Mouse (Mus musculus) frontal cortex, postnatal 10 days (tissue): Measurements from ENCODE around the gene Gak.

ENCODE experiments used
- DNase-seq, 2 experiments: peaks; one replicate each; pipeline ENCODE4 v3.0.0; 2022; ENCODE audit warnings: low spot score in 2 of 2, mixed read lengths in 1 of 2

Gak gene

DNA sequence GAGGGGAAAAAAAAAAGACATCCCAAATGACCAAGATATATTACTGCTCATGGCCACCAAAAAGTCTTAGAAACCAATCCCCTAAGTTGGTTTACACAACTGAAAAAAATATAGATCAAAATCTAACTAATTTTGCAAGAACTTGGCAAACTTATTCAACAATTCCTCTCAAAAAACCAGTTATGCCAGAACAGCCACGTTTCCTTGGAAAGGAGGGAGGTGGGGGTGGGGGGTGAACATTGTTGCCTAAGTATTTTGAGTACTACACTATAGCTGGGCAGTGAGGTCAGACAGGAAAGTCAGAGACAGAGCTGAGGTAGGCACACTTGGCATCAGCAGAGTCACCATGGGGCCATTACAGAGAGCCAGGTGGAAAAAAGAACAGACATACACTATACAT, 29.6 kb downstream of the Gak start:
- DNase-seq: no peak

DNA sequence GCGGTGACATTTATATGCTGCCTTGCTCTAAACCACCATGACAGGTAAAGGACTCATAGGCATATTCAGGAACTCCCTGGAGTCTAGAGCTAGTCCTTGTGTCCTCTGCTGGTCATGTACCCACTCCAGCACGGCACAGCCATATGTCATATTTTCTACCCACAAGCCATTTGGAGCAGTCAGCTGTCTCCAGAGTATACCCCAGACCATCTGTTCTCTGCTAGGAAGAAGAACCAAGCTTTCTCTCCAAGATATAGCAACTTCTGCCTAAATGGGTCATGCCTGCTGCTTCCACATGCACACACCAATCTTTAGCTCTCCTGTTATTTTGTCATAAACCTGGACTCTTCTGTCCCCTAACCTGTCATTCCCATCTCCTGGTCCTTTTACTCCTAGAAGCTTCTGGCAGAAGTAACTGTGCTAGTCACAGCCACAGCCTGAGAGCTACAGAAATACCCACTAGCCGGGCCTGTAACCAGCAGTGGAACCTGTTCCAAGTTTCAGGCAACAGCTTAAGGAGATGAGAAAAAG, 48.1 kb downstream of the Gak start:
- no peak for DNase-seq

DNA sequence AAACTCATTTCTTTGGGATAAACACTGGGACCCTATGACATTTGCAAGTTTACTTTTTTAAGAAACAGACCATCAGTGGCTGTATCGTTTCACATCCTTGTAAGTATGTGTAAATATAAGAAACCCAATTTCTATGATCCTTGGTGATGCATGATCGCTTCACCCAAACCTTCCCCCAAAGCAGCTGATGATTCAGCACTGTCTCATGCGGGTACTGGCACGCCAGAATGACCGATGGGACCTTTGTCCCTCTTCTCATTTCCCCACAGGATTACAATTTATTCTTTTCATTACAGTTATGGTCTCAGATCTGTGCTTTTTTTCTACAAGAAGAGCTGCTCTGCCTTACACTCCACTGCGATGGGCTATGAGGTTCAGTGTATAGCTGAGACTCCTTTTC, 56.5 kb downstream of the Gak start:
- DNase-seq: no peak

DNA sequence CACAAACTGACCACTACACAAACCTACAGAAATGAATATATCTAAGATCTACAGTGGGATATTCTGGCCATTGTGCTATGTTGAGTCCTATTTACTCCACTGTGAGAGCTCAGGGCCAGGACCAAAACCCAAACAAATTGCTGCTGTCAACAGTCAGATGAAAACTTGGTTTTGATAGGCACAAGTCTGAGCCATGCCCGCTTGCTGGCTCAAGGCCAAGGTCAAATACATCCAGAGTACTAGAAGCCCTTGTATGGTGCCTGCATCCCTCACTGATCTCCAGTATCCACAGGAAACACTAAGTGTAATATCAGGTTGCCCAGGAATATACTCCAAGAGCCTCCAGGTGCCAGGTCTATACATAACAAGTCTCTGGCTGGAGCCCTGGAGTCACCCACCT, 58.6 kb downstream of the Gak start:
- no peak for DNase-seq

DNA sequence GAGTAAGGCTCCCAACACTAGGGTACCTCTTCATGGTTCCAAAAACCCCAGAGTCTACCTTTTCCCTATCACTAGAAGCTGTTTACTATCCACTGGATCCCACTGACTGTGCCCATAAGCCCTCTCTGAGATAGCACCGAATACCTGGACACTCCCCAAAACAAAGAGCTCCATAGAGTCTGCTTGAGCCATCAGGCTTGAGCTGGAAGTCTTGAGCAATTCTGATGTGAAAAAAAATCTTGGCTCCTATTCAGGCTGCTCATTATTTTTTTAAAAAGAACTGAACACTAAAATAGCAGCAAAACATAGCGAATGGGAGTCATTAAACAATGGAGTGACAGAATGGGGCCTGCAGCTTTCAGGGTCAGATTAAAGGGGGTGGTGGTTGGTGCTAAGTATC, 62.5 kb downstream of the Gak start:
- no peak for DNase-seq

- DNase-seq: no peak
These were observed 63.0 kb downstream of the Gak start for GRCm38 (mm10) chr5:108566523-108566922.

DNA sequence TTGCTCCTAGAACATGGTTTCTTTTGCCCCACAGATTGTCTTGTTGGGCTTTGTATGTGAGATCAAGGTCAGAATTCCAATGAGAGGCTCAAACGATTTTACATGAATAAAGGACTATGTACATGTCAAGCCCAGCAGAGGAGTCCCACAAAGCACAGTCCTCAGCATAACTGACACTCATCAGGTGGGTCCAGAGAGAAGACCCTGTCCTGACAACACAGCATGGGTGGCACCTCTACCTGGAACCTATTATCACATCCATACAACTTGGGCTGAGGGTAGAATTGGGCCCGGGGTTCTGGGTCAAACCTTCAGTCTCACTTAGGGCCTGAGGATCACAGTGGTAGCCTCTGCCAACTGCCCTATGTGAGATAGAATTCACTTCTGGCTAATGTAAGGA, 64.2 kb downstream of the Gak start:
- no peak for DNase-seq

DNA sequence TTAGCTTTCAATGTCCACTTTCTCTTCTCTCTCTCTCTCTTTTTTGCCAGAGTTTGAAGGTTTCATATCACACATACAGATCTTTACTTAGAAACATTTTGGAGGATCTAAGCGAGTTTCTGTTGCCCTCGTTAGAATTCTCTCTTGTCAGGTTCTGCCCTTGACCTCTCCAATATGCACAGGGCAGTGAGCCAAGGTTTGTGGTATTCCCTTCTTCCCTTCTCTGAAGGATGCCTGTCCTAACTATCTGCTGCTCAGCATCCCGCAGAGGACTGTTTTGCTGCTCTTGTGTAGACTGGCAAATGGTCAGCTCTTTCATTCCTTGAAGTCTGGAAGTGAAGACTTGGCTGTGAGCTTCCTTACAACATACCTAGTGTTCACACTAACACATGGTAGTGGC, 65.2 kb downstream of the Gak start:
- no peak for DNase-seq

GRCm38 (mm10) chr5:108562483-108562882, 67.1 kb downstream of the Gak start:
- DNase-seq: no peak

- DNase-seq: no peak
These were observed 72.6 kb downstream of the Gak start for GRCm38 (mm10) chr5:108556986-108557385.

GRCm38 (mm10) chr5:108554041-108554440, 75.5 kb downstream of the Gak start:
- DNase-seq: no peak

DNA sequence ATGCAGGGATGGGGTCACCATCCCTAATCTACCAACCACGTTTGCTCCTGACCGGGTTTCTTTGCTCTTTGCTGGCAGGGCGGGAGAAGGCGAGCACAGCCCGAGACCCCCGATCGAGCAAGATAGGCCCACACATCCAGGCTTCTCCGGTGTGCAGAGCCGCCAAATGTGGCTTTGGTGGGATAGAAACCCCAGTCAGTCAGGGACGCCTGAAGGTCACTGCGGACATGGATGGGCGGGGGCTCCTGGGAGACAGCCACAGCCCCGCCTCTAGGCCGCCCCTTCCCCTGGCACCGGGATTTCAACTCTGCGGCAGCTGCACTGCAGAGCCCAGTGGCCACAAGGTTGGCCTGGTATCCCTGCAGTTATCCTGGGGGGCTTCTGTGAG, 79.4 kb downstream of the Gak start:
- DNase-seq: no peak

- peak; percentile 44 to 71 for DNase-seq
These were observed 79.9 kb downstream of the Gak start, which contains the start of gene Cplx1 for GRCm38 (mm10) chr5:108549489-108550206. Cplx1 (minus strand) TSS chr5:108550024.

DNA sequence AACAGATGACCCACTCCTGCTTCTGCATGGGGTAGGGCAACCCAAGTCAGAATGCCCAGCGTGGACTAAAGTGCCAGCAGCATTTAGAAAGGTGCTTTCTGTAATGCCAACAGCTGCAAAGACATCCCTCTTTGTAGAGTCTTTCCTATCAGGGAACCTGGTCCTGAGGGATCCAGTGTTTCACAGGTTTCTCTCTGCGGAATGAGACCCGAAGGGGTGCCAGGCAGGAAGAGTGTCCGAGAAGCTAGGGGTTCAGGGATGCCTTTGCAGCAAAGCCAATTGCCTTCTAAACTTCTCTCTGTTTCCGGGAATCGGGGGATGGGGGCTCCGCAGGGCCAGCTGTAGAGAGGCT, 80.4 kb downstream of the Gak start:
- no peak for DNase-seq

DNA sequence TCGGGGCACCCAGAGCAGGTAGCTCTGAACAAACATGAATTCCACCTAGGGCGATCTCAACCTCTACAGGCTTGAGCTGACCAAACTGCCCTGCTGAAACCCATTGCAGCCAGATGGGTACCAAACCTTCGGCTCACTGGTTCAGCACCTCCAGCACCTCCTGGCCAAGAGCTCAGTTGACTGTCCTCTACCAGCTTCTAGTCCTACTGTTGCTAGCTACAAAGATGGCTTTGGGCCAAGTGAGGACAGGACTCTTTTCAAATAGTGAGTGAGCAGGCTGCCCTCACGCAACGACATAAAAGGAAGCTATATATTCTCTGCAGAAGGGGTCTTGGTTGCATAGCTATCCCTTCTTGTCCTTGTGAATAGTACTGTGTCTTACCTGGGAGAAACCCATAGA, 81.9 kb downstream of the Gak start:
- no peak for DNase-seq

GRCm38 (mm10) chr5:108543516-108544291, 85.9 kb downstream of the Gak start:
- DNase-seq: no peak

DNA sequence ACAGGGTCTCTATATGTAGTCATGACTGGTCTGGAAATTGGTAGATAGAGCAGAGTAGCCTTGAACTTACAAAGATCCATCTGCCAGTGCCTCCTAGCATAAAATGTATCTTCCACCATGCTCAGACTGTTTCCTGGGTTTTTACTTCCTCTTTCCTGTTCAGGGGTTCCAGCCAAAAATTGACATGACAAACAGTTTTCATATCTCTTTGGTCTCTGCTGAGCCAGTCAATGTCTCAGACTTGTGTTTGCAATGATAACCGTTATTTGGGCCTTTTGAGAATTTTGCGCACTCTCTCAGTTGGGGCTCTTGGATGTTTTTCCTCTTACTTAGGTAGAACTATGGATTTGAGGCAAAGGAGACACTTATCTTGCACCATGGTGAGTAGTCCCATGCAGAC, 95.4 kb downstream of the Gak start:
- no peak for DNase-seq

GRCm38 (mm10) chr5:108522597-108522996, 107.0 kb downstream of the Gak start:
- DNase-seq: no peak

DNA sequence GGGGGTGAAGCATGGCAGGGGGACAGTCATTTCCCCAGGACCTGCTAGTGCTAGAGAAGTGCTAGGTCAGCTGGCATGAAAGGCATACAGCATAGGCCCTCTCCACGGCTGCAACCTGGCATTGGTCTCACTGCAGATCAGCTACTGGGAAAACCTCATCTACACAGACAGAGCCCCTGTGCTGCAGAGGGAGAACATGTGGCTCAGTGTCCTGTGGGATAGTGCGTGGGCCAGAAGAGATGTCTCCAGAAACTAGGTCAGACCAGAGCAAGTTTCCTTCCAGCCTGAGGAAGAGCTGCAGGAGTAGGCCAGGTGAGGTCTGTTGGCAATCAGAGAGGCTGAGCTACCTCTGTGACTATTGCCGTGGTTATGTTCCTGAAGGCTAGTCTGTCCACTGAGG, 107.7 kb downstream of the Gak start:
- no peak for DNase-seq

GRCm38 (mm10) chr5:108521016-108521415, 108.5 kb downstream of the Gak start:
- DNase-seq: no peak

DNA sequence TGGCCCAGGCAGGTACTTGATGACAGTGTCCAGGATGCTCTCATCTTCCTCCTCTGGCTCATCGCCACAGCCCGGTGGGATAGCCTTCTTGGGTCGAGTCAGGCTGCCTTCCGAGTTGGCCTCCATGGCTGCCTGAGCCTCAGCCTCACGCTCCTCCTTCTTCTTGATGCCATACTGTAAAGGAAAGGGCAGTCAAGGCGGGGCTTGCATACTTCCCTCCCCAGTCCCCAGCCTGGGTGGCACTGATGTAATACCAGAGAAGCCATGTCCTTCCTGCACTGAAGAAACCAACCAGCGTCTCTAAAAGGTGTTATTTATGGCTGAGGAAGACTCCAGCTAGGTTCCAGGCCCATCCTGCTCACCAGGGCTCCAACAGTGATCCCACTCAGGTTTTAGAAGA, 109.4 kb downstream of the Gak start:
- DNase-seq: no peak
